Mouse (Mus musculus): ENCODE measurements around the gene Erbb3.
"Not testable (repeated sequence)": the region's sequence is repeated elsewhere in the genome, so short reads cannot be mapped to it uniquely, and the experiment has no call there.

The Erbb3 gene

GRCm38 (mm10) chr10:128589464-128590192, at the start of gene Erbb3:
Gene Erbb3 (minus strand): TSS chr10:128589652.
- DNase-seq (ENCODE audit: low spot score), result no peak

DNA sequence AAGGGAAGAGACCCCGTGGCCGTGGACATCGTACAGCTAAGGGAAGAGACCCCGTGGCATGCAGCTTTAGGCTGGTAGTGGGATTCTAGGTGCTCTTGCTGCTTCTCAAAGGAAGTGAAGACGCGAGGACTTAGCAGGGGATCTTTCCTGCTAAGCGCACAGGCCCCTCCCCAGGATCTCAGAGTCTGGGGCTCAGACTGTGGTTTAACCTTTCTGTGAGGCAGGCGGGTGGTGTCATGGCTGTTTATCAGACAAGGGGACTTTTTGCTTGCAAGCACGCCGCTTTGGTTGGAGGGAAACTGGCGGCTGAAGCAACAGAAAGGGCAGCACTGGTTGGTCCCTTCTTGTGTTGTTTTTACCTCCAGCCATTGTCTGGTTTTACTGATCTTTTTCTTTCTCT, 47.6 kb upstream of the Erbb3 start:
- no peak for DNase-seq (ENCODE audit: low spot score)

DNA sequence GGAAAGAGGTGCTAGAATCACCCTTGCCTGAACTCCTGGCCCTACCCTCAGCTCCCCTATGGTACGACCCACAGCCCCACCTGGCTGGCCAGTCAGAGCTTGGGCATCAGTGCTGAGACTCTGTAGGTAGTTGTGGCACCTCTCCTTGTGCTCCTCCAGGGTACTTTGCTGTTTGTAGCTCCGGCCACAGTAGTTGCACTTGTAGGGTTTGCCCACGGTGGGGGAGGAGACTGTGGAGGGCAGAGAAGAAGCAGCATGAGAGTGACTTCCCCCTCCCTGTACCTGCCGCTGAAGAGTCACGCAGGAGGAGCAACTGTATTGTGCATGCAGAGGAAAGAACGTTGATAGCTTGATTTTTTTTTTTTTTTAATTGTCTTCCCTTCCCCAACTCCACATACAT, 47.1 kb upstream of the Erbb3 start:
- no peak for DNase-seq (ENCODE audit: low spot score)

GRCm38 (mm10) chr10:128635697-128636096, 46.2 kb upstream of the Erbb3 start:
- DNase-seq (ENCODE audit: low spot score), result no peak

GRCm38 (mm10) chr10:128631571-128631970, 42.1 kb upstream of the Erbb3 start:
- DNase-seq (ENCODE audit: low spot score), result no peak

GRCm38 (mm10) chr10:128630306-128630705, 40.9 kb upstream of the Erbb3 start:
- DNase-seq (ENCODE audit: low spot score), result not testable (repeated sequence)

DNA sequence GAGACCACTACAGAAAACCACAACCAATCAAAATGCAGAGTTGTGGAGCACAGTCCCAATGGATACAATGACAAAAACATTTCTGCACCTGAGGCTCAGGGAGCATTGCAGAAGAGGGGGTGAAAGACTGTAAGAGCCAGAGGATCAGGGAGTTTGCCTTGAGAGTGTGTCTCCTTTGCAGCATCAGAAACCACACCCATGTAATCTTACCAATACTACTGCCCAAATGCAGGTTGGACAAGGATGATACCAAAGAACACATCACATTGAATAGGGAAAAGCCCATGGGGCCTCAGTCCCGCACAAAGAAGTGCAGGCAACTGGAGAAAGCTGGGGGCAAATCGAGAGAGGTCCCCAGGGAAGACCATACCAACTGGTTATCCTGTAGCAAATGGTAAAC, 40.3 kb upstream of the Erbb3 start:
- no peak for DNase-seq (ENCODE audit: low spot score)

GRCm38 (mm10) chr10:128627398-128628317, 38.2 kb upstream of the Erbb3 start:
- no peak for DNase-seq (ENCODE audit: low spot score)

DNA sequence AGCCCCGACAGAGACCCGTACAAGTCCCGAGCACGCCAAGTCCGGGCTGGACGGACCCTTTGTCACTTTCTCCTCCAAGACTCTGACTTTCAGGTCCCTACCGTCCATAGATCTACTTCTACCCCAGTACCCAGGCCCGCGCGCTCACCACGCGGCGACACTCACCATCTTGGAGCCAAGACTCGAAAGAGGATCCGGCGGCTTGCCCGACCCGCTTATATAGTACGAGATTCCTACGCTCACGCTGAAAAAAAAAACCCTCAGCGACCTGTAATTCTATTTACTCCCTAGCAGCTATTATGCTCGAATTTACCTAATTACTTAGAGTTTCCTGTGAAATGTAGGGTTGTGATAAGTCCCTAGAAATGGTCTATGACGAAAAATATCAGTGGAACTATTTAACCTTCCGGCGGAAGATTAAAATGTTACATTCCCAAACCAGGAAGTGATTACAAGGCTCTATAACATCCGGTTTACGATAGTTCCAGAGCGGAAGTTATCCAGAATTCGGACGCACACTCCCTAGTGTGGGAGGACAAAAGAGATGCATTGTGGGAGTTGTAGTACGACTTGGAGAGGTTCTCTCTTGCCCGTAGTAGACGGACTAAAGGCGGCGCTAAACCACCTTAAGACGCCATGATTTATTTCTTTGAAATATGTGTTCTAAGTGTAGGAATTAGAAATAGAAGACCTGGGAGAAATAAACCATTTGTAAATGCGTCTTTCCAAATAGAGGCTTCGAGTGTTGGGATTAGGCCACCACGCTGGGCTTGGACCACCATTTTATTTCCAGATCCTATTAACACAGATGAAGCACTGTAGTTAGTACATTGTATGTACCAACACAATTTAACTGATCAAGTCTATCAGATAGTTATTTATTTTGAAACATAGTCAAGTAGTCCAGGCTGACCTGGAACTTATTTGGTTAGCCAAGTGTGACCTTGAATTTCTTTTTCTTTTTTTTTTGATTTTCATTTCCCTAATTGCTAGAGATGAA, 37.2 kb upstream of the Erbb3 start, which contains the start of gene Rps26:
Gene Rps26 (minus strand): TSS at position 437 of the 1,000 bp plus-strand sequence.
- peak; percentile 99 for DNase-seq (ENCODE audit: low spot score)

DNA sequence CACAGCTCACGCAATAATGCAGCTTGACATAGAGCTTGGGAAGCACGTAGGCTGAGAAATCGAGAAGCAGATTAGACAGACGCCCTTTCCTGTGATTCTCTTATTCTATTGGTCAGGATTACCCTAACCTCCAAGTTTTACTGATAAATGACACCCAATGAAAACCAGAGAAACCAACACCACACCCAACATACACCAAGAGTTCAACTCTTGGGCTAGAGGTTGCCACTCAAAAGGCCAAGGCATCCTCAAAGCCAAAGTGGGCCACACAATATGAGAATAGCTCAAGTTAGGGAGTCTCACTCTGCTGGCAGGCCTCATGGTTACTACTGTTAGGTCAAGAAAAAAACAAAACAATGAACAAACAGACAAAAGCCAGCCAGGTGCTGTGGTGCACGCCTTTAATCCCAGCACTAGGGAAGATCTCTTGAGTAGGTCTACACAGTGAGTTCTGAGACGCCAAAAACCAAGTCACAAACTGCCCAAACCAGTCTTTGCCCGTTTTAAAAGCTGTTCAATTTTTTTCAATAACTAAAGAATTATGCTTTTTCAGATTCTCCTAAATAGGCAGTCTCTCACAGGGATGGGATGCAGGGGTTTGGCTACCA, 35.9 kb upstream of the Erbb3 start:
- DNase-seq (ENCODE audit: low spot score), result peak; percentile 20

DNA sequence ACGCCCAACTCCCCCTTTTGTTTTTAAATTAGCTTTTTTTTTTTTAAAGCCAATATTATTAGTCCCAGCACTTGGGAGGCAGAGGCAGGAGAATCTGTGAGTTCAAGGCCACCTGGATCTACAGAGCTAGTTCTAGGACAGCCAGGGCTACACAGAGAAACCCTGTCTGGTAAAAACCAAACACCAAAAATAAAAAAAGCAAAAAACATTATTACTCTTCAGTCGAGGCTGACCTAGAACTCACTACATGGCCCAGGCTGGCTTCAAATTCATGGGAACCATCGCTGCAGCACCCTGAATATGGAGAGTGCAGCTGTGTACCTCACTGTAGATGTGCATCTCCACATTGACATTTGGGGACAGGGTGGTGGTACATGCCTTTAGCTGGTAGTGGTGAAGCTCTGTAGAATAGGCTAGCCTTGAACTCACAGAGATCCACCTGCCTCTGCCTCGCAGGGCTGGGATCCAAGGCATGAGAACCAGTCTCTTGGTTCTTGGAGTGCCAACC, 33.7 kb upstream of the Erbb3 start:
- DNase-seq (ENCODE audit: low spot score), result not testable (repeated sequence)

- no peak for DNase-seq (ENCODE audit: low spot score)
These were observed 33.2 kb upstream of the Erbb3 start for GRCm38 (mm10) chr10:128622702-128623101.

DNA sequence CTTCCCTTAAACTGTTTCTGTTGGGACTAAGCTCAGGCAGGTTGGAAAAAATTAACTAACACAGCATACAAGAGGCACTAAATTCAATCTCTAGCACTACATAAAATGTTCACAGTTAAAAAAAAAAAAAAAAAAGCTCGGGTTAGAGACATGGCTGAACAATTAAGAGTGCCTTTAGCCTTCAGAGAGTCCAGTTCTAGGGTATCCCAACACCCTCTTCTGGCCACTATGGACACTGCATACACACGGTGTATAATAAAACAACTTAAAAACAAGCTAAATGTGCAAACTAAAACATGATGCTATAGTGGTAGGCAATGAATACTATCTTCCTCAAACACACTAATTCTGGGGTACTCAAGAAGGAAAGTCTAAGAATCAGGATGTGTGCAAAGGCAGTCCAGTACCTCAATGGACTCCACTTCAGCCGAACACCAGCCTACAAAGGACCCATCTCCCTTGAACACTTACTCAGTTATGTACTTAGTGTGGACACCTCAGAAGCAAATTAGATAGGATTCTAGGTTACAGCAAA, 32.6 kb upstream of the Erbb3 start:
- DNase-seq (ENCODE audit: low spot score), result no peak

GRCm38 (mm10) chr10:128620241-128620640, 30.8 kb upstream of the Erbb3 start:
- DNase-seq (ENCODE audit: low spot score), result no peak

DNA sequence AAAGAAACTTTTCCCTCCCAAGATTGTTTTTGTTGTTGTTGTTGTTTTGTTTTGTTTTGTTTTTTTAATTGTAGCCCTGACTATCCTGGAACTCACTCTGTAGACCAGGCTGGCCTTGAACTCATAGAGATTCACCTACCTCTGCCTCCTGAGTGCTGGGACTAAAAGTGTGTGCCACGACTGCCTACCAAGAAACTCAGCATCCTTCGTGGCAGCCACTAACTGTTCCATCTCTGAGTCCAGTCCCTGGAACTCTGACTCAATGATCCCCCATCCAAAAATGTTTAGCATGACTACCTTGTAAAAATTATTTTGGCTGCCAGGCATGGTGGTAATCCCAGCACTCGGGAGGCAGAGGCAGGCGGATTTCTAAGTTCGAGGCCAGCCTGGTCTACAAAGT, 29.7 kb upstream of the Erbb3 start:
- DNase-seq (ENCODE audit: low spot score), result not testable (repeated sequence)

GRCm38 (mm10) chr10:128618570-128618969, 29.1 kb upstream of the Erbb3 start:
- no peak for DNase-seq (ENCODE audit: low spot score)

DNA sequence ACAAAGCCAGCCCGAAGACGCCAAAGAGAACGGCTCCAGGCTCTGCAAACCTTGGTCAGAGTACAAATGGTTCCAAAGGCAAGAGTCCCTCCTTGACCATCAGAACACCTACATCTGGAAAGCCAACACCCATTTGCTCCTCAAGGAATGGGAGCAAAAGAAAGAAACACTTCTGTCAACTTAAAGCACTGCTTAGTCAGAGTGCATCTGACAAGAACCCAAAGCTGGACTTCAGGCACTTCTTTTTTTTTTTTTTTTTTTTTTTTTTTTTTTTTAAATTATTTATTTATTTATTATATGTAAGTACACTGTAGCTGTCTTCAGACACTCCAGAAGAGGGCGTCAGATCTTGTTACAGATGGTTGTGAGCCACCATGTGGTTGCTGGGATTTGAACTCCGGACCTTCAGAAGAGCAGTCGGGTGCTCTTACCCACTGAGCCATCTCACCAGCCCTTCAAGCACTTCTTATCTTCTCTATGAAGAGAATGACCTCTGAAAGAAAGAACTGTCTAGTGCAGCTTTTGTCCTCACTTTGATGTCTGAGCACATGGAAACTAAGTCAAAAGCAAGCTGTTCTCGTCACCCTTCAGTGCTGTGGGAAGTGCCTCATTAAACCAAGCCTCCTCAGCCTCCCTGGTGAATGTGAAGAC, 26.5 kb upstream of the Erbb3 start:
- DNase-seq (ENCODE audit: low spot score), result not testable (repeated sequence)

- DNase-seq (ENCODE audit: low spot score), result no peak
These were observed 25.5 kb upstream of the Erbb3 start for GRCm38 (mm10) chr10:128614934-128615333.

DNA sequence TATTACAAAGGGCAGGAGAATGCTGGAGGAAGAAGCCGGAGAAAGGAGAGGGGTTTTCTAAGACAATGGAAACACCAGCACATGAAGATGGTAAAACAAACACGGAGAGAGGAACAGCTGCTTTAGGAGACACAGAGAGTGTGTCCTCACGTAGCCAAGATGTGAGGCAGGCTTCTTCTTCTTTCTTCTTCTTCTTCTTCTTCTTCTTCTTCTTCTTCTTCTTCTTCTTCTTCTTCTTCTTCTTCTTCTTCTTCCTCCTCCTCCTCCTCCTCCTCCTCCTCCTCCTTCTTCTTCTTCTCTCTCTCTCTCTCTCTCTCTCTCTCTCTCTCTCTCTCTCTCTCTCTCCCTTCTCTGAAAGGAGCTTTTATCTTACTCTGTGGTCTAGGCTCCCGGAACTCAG, 24.4 kb upstream of the Erbb3 start:
- DNase-seq (ENCODE audit: low spot score), result not testable (repeated sequence)

DNA sequence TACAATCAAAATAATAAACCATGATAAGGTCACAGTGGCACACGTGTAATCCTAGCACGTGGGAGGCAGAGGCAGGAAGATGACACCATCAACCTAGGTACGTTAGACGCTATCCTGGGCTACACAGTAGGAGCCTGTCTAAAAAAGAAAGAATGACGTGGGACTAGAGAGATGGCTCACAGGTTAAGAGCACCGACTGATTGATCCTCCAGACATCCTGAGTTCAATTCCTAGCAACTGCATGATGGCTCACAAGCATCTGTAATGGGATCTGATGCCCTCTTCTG, 23.6 kb upstream of the Erbb3 start:
- no peak for DNase-seq (ENCODE audit: low spot score)

Data from adipocyte (in vitro differentiated cells).